Mouse (Mus musculus): Measurements from ENCODE around the gene Gm3383. TPM values are rescaled to one million over a fixed set of nuclear protein-coding genes. Genes with fewer than 3 reads are reported as not detected.
A peak's percentile ranks its signal among the peaks of the same experiment; 100 is the strongest.
"Not testable (repeated sequence)": the region's sequence is repeated elsewhere in the genome, so short reads cannot be mapped to it uniquely, and the experiment has no call there.

The Gm3383 gene
- polyA plus RNA-seq (2014; fragmentation: Nextera tagmentation; extraction: Ambion mirVana) = 1.6 TPM in 2 replicates

- not testable (repeated sequence) for H3K4me3 ChIP-seq (ENCODE audit: low read depth, low read length); H3K9me3 ChIP-seq (ENCODE audit: control insufficient read depth, low read length); H3K4me1 ChIP-seq (replicated peaks; ENCODE audit: control insufficient read depth, insufficient read depth, low read length); H3K36me3 ChIP-seq (ENCODE audit: control insufficient read depth, insufficient read depth, low read length); H3K27me3 ChIP-seq (ENCODE audit: control insufficient read depth, insufficient read depth, low read length); H3K4me2 ChIP-seq (ENCODE audit: low read depth, low read length, severe bottlenecking); ATAC-seq (replicated peaks; ENCODE audit: low FRiP score); H3K9ac ChIP-seq (ENCODE audit: low read length); DNase-seq (ENCODE audit: low spot score); H3K27ac ChIP-seq (ENCODE audit: low read depth, low read length)
- WGBS = no CpG with 5 or more reads among the region's 3 CpGs
These were observed at the start of gene Gm3383 for GRCm38 (mm10) chr14:5807882-5808281. TSS of gene Gm3383 (minus strand) at chr14:5807982.

- not testable (repeated sequence) for H3K4me3 ChIP-seq (ENCODE audit: low read depth, low read length); H3K27me3 ChIP-seq (ENCODE audit: control insufficient read depth, insufficient read depth, low read length); H3K9me3 ChIP-seq (ENCODE audit: control insufficient read depth, low read length); H3K36me3 ChIP-seq (ENCODE audit: control insufficient read depth, insufficient read depth, low read length); H3K9ac ChIP-seq (ENCODE audit: low read length); H3K4me1 ChIP-seq (replicated peaks; ENCODE audit: control insufficient read depth, insufficient read depth, low read length); ATAC-seq (replicated peaks; ENCODE audit: low FRiP score); H3K4me2 ChIP-seq (ENCODE audit: low read depth, low read length, severe bottlenecking); H3K27ac ChIP-seq (ENCODE audit: low read depth, low read length); DNase-seq (ENCODE audit: low spot score)
- WGBS = 90% methylated on average over 3 of the region's 3 CpGs
These were observed 48.1 kb upstream of the Gm3383 start for GRCm38 (mm10) chr14:5855911-5856310.

- WGBS = no CpG with 5 or more reads among the region's 3 CpGs
- not testable (repeated sequence) for H3K4me2 ChIP-seq (ENCODE audit: low read depth, low read length, severe bottlenecking); H3K4me3 ChIP-seq (ENCODE audit: low read depth, low read length); ATAC-seq (replicated peaks; ENCODE audit: low FRiP score); H3K36me3 ChIP-seq (ENCODE audit: control insufficient read depth, insufficient read depth, low read length); H3K9ac ChIP-seq (ENCODE audit: low read length); DNase-seq (ENCODE audit: low spot score); H3K9me3 ChIP-seq (ENCODE audit: control insufficient read depth, low read length); H3K27me3 ChIP-seq (ENCODE audit: control insufficient read depth, insufficient read depth, low read length); H3K4me1 ChIP-seq (replicated peaks; ENCODE audit: control insufficient read depth, insufficient read depth, low read length); H3K27ac ChIP-seq (ENCODE audit: low read depth, low read length)
These were observed 22.4 kb upstream of the Gm3383 start, which contains the start of gene Gm3424 for GRCm38 (mm10) chr14:5830229-5830628. TSS of gene Gm3424 (minus strand) at chr14:5830329.

GRCm38 (mm10) chr14:5812699-5813356, 5.0 kb upstream of the Gm3383 start:
- WGBS = no CpG with 5 or more reads among the region's 47 CpGs
- not testable (repeated sequence) for H3K9ac ChIP-seq (ENCODE audit: low read length)

GRCm38 (mm10) chr14:5741477-5741876, 66.3 kb downstream of the Gm3383 start, which contains the start of gene Gm3373:
TSS of gene Gm3373 (minus strand) at chr14:5741577.
- not testable (repeated sequence) for H3K27me3 ChIP-seq (ENCODE audit: control insufficient read depth, insufficient read depth, low read length); DNase-seq (ENCODE audit: low spot score); H3K9me3 ChIP-seq (ENCODE audit: control insufficient read depth, low read length); H3K36me3 ChIP-seq (ENCODE audit: control insufficient read depth, insufficient read depth, low read length); H3K4me3 ChIP-seq (ENCODE audit: low read depth, low read length); H3K4me1 ChIP-seq (replicated peaks; ENCODE audit: control insufficient read depth, insufficient read depth, low read length); H3K27ac ChIP-seq (ENCODE audit: low read depth, low read length); H3K9ac ChIP-seq (ENCODE audit: low read length); H3K4me2 ChIP-seq (ENCODE audit: low read depth, low read length, severe bottlenecking); ATAC-seq (replicated peaks; ENCODE audit: low FRiP score)
- WGBS = no CpG with 5 or more reads among the region's 37 CpGs

More at GRCm38 (mm10) chr14:5812699-5813356, 5.0 kb upstream of the Gm3383 start:
- H3K9me3 ChIP-seq (ENCODE audit: control insufficient read depth, low read length); DNase-seq (ENCODE audit: low spot score); H3K36me3 ChIP-seq (ENCODE audit: control insufficient read depth, insufficient read depth, low read length); H3K4me2 ChIP-seq (ENCODE audit: low read depth, low read length, severe bottlenecking); H3K27me3 ChIP-seq (ENCODE audit: control insufficient read depth, insufficient read depth, low read length); H3K4me3 ChIP-seq (ENCODE audit: low read depth, low read length); H3K4me1 ChIP-seq (replicated peaks; ENCODE audit: control insufficient read depth, insufficient read depth, low read length); H3K27ac ChIP-seq (ENCODE audit: low read depth, low read length): not testable (repeated sequence)
- peak; percentile 51; the same call in 1 of the 2 replicates for ATAC-seq (replicated peaks; ENCODE audit: low FRiP score)

GRCm38 (mm10) chr14:5687357-5687756, 120.4 kb downstream of the Gm3383 start, which contains the start of gene Gm9603:
TSS of gene Gm9603 (minus strand) at chr14:5687457.
- not testable (repeated sequence) for ATAC-seq (replicated peaks; ENCODE audit: low FRiP score); H3K9me3 ChIP-seq (ENCODE audit: control insufficient read depth, low read length); DNase-seq (ENCODE audit: low spot score); H3K9ac ChIP-seq (ENCODE audit: low read length); H3K27me3 ChIP-seq (ENCODE audit: control insufficient read depth, insufficient read depth, low read length); H3K27ac ChIP-seq (ENCODE audit: low read depth, low read length); H3K4me2 ChIP-seq (ENCODE audit: low read depth, low read length, severe bottlenecking); H3K4me1 ChIP-seq (replicated peaks; ENCODE audit: control insufficient read depth, insufficient read depth, low read length); H3K36me3 ChIP-seq (ENCODE audit: control insufficient read depth, insufficient read depth, low read length); H3K4me3 ChIP-seq (ENCODE audit: low read depth, low read length)
- WGBS = no CpG with 5 or more reads among the region's 2 CpGs

- H3K4me2 ChIP-seq (ENCODE audit: low read depth, low read length, severe bottlenecking); H3K9me3 ChIP-seq (ENCODE audit: control insufficient read depth, low read length); H3K27me3 ChIP-seq (ENCODE audit: control insufficient read depth, insufficient read depth, low read length); H3K36me3 ChIP-seq (ENCODE audit: control insufficient read depth, insufficient read depth, low read length); H3K9ac ChIP-seq (ENCODE audit: low read length); H3K4me3 ChIP-seq (ENCODE audit: low read depth, low read length); DNase-seq (ENCODE audit: low spot score); ATAC-seq (replicated peaks; ENCODE audit: low FRiP score); H3K4me1 ChIP-seq (replicated peaks; ENCODE audit: control insufficient read depth, insufficient read depth, low read length); H3K27ac ChIP-seq (ENCODE audit: low read depth, low read length): not testable (repeated sequence)
- no CpG with 5 or more reads among the region's 1 CpGs for WGBS
These were observed 174.9 kb downstream of the Gm3383 start, which contains the start of gene Gm8265 for GRCm38 (mm10) chr14:5632928-5633327. TSS of gene Gm8265 (minus strand) at chr14:5633028.

All from forebrain, embryonic 11.5 days (tissue).